Mouse (Mus musculus) myocyte (in vitro differentiated cells): ENCODE results near the gene Sfrp2.

Experiments
- CEBPB ChIP-seq: IDR thresholded peaks from 2 replicates; pipeline ENCODE4 v1.6.1; 2011; ENCODE audit warnings: mild to moderate bottlenecking, moderate library complexity; ENCODE audit not compliant: poor library complexity, insufficient read depth, severe bottlenecking
- E2F4 ChIP-seq: IDR thresholded peaks from one replicate; pipeline ENCODE4 v1.6.1; 2011; ENCODE audit warnings: mild to moderate bottlenecking, control low read depth, moderate library complexity; ENCODE audit not compliant: insufficient read depth
- MAX ChIP-seq: IDR thresholded peaks from one replicate; pipeline ENCODE4 v1.6.1; 2011; ENCODE audit warnings: low read depth, mild to moderate bottlenecking, control low read depth
- MYOD1 ChIP-seq, 3 experiments: IDR thresholded peaks; one replicate each; pipeline ENCODE4 v1.6.1; 2011; ENCODE audit warnings: control low read depth in 2 of 3, low read depth in 2 of 3, mild to moderate bottlenecking in 2 of 3, moderate library complexity in 1 of 3; ENCODE audit not compliant: insufficient read length in 2 of 3, control insufficient read depth in 1 of 3
- MYOG ChIP-seq, 3 experiments: IDR thresholded peaks; one replicate each; pipeline ENCODE4 v1.6.1; 2011; ENCODE audit warnings: control low read depth in 2 of 3, low read depth in 2 of 3, mild to moderate bottlenecking in 2 of 3; ENCODE audit not compliant: insufficient read length in 2 of 3, control insufficient read depth in 1 of 3, insufficient read depth in 1 of 3
- POLR2A ChIP-seq: IDR thresholded peaks from one replicate; pipeline ENCODE4 v1.6.1; 2011; ENCODE audit warnings: low read depth, mild to moderate bottlenecking, control low read depth, moderate library complexity; ENCODE audit not compliant: insufficient read length
- POLR2AphosphoS2 ChIP-seq: IDR thresholded peaks from one replicate; pipeline ENCODE4 v1.6.1; 2011; ENCODE audit warnings: low read depth, control low read depth; ENCODE audit not compliant: insufficient read length
- REST ChIP-seq: IDR thresholded peaks from one replicate; pipeline ENCODE4 v1.6.1; 2011; ENCODE audit warnings: mild to moderate bottlenecking, control low read depth, moderate library complexity; ENCODE audit not compliant: insufficient read depth, insufficient read length
- SRF ChIP-seq: IDR thresholded peaks from one replicate; pipeline ENCODE4 v1.6.1; 2011; ENCODE audit warnings: low read depth; ENCODE audit not compliant: control insufficient read depth, insufficient read length
- TCF12 ChIP-seq: IDR thresholded peaks from one replicate; pipeline ENCODE4 v1.6.1; 2011; ENCODE audit warnings: mild to moderate bottlenecking, control low read depth; ENCODE audit not compliant: poor library complexity, insufficient read depth, severe bottlenecking
- TCF3 ChIP-seq: IDR thresholded peaks from one replicate; pipeline ENCODE4 v1.6.1; 2011; ENCODE audit warnings: low read depth, control low read depth; ENCODE audit not compliant: insufficient read length
- USF1 ChIP-seq: IDR thresholded peaks from one replicate; pipeline ENCODE4 v1.6.1; 2011; ENCODE audit warnings: low read depth, mild to moderate bottlenecking, control low read depth, moderate library complexity

DNA sequence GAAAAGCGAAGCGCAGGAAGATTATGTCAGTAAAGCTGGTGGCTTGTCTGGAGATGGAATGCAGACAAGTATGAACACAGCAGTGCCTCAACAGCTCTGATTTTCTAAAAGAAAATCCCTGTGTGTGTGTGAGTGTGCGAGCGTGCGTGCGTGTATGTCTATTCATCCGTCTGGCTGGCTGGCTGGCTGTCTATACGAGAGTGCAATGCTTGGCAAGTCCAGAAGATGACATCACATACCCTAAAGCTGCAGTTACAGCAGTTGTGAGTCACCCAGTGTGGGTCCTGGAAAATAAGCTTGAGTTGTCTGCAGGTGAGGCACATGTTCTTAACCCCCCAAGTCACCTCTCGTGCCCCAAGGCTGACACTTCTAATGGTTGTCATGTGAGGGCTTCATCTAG, 9.3 kb downstream of the Sfrp2 start:
- TF ChIP-seq POLR2AphosphoS2, result no peak
- TF ChIP-seq TCF12, result no peak
- TF ChIP-seq POLR2A, result no peak
- TF ChIP-seq CEBPB, result no peak
- TF ChIP-seq MYOG (IDR thresholded peaks at IDR 0.05; ENCODE audit: control insufficient read depth in 1 of 3, insufficient read depth in 1 of 3, insufficient read length in 2 of 3, low read depth in 2 of 3), result no peak
- TF ChIP-seq MYOD1 (IDR thresholded peaks at IDR 0.05; ENCODE audit: control insufficient read depth in 1 of 3, insufficient read length in 2 of 3, low read depth in 2 of 3), result no peak
- TF ChIP-seq USF1, result no peak
- TF ChIP-seq SRF, result no peak
- TF ChIP-seq MAX, result no peak
- TF ChIP-seq TCF3, result no peak
- TF ChIP-seq E2F4, result no peak
- no peak for TF ChIP-seq REST
